Mouse (Mus musculus): ENCODE data around the gene Vps54. TPM values are rescaled to one million over a fixed set of nuclear protein-coding genes. Genes with fewer than 3 reads are reported as not detected.

Gene Vps54
- polyA plus RNA-seq, 1 experiment from 2014 or later = 7.6 TPM

DNA sequence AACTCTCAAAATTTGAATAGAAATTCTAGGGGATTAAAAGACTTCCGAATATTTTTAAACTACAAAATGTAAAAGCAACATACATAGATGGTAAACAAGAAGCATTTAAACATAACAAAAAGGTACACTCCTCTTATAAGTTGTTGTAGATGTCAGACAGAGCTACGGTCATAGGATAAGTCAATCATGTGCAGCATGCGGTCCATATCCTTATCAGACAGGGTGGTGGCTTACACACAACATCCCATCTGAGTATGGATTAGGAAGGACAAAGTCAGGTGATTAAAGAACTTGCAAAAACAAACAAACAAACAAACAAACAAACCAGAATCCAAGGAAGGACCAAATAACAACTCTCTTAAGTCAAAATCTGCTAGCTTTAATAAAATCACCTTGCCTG lies 106.9 kb downstream of the Vps54 start:
- no peaks in the 10 kb centered on the region for H3K9me3 ChIP-seq (replicated peaks)
- no peak overlapping the region for H3K27ac ChIP-seq
- no peaks in the 10 kb centered on the region for H3K4me1 ChIP-seq (replicated peaks)
- no peaks in the 10 kb centered on the region for H3K27me3 ChIP-seq
- H3K4me3 ChIP-seq = no peak overlapping the region
- H3K4me2 ChIP-seq = no peak overlapping the region
- H3K36me3 ChIP-seq = peaks cover 44% of the 10 kb centered on the region
- no peak overlapping the region for H3K9ac ChIP-seq
- ATAC-seq (replicated peaks; ENCODE audit: insufficient number of reproducible peaks, insufficient read depth, low FRiP score, low read depth) = no peak
- 85% methylated on average over 3 of the region's 3 CpGs for WGBS

DNA sequence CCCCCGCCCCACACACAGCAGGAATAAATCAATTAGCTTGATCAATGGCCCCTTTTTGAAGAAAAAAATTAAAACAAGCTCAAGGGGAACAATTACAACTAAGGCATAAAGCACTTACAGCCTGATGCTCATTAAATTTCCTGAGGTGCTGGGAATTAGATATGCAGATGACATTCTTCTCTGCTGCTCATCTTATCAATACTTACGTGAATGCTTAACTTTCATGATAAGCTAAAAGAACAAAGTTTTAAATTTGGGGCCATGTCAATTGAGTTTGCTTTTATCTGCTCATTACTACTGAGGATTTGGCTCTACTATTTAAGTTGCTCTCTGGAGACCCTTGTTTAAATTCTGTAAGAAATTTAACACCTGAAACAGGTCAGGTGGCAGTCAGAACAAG lies 109.8 kb downstream of the Vps54 start:
- Histone ChIP-seq H3K27ac (no peak overlapping the region), H3K4me2 (no peak overlapping the region), H3K9ac (no peak overlapping the region), H3K4me3 (no peak overlapping the region), H3K9me3 (replicated peaks) (no peaks in the 10 kb centered on the region), H3K4me1 (replicated peaks) (peaks cover 4% of the 10 kb centered on the region; the same call in 1 of the 2 replicates), H3K27me3 (no peaks in the 10 kb centered on the region), H3K36me3 (peaks cover 43% of the 10 kb centered on the region)
- WGBS = 84% methylated on average over 2 of the region's 2 CpGs
- ATAC-seq (replicated peaks; ENCODE audit: insufficient number of reproducible peaks, insufficient read depth, low FRiP score, low read depth) = no peak

DNA sequence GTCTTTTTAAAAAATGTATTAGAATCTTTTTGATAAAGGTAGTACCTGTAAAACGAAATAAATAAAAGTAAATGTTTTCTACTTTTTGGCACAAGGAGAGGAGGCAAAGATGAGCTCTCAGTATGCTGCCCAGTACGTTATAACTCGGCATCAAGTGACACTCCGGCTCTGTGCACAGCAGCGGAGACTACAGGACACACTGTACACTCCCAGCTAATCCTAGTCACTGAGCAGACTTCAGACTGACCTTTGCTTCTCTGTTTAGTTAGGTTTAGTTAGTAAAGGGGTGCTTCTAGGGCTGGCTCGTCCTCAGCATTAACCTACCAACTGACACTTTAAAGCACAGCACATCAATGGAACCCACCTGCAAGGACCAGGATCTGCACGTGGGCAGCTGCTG lies 112.2 kb downstream of the Vps54 start:
- Histone ChIP-seq H3K4me1 (replicated peaks) (peaks cover 4% of the 10 kb centered on the region; the same call in 1 of the 2 replicates), H3K9ac (no peak overlapping the region), H3K36me3 (peaks cover 34% of the 10 kb centered on the region), H3K27ac (no peak overlapping the region), H3K4me2 (no peak overlapping the region), H3K4me3 (no peak overlapping the region), H3K9me3 (replicated peaks) (no peaks in the 10 kb centered on the region), H3K27me3 (no peaks in the 10 kb centered on the region)
- WGBS = 75% methylated on average over 7 of the region's 7 CpGs
- no peak for ATAC-seq (replicated peaks; ENCODE audit: insufficient number of reproducible peaks, insufficient read depth, low FRiP score, low read depth)

DNA sequence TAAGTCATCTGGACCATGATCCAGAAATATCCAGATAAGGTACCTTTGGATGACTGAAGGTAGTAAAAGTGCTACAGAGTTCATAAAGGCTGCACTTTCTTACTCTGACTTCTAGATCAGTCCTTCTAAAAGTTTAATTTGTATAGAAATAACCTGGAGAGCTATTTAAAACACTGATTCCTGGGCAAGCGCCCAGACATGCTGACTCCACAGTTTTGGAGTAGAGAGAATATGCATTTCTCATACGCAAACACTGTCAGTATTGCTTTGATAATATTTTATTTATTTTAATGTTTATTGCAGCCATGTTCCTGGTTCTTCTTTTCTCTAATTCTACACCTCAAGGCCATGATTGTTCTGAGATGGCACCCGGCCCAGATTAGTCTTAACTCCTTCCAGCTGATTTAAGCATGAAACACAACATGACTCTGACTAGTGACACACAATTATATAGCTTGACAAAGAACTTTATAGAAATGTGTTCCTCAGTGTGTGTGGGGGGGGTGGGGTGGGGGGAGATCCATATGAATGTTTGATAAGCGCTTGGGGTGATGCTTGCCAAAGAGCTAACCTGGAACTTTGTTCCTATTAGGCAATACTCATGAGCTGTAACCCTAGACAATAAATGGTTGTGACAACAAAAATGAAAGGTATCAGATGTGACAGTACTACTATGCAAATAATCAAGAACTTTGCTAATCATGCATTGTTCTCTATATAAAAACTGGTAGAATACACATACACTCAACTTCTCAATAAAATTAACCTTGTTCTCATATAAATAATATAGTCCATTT lies 124.3 kb downstream of the Vps54 start:
- H3K4me3 ChIP-seq = no peak overlapping the region
- no peaks in the 10 kb centered on the region for H3K27me3 ChIP-seq
- no peaks in the 10 kb centered on the region for H3K36me3 ChIP-seq
- no peak overlapping the region for H3K4me2 ChIP-seq
- no peak for ATAC-seq (replicated peaks; ENCODE audit: insufficient number of reproducible peaks, insufficient read depth, low FRiP score, low read depth)
- WGBS = 84% methylated on average over 4 of the region's 4 CpGs
- H3K27ac ChIP-seq = no peak overlapping the region
- no peaks in the 10 kb centered on the region for H3K9me3 ChIP-seq (replicated peaks)
- no peak overlapping the region for H3K9ac ChIP-seq
- peaks cover 15% of the 10 kb centered on the region for H3K4me1 ChIP-seq (replicated peaks)

DNA sequence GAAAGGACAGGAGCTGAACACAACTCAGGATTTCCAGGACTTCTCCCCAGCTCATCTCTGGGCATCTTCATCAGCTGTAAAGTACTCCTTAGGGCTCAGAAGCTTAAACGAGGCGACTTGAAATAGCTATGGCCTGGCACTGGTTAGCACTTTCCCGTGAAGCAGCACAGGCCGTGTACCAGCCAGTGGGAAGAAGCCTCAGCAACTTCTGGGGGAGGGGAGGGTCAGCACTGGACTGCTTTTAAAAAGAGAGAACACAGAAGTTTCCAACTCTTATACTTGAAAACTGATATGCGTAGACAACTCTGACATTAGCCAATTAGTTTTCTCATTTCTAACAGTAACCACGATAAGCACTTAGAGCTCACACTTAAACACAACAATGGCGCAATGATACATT lies 129.4 kb downstream of the Vps54 start:
- 20% methylated on average over 7 of the region's 7 CpGs for WGBS
- Histone ChIP-seq H3K27me3 (no peaks in the 10 kb centered on the region), H3K9ac (peak overlapping the region; percentile 68), H3K9me3 (replicated peaks) (no peaks in the 10 kb centered on the region), H3K4me3 (peak overlapping the region; percentile 73), H3K4me1 (replicated peaks) (peaks cover 17% of the 10 kb centered on the region), H3K36me3 (no peaks in the 10 kb centered on the region), H3K27ac (peak overlapping the region; percentile 99), H3K4me2 (peak overlapping the region; percentile 72)
- ATAC-seq (replicated peaks; ENCODE audit: insufficient number of reproducible peaks, insufficient read depth, low FRiP score, low read depth) = no peak

DNA sequence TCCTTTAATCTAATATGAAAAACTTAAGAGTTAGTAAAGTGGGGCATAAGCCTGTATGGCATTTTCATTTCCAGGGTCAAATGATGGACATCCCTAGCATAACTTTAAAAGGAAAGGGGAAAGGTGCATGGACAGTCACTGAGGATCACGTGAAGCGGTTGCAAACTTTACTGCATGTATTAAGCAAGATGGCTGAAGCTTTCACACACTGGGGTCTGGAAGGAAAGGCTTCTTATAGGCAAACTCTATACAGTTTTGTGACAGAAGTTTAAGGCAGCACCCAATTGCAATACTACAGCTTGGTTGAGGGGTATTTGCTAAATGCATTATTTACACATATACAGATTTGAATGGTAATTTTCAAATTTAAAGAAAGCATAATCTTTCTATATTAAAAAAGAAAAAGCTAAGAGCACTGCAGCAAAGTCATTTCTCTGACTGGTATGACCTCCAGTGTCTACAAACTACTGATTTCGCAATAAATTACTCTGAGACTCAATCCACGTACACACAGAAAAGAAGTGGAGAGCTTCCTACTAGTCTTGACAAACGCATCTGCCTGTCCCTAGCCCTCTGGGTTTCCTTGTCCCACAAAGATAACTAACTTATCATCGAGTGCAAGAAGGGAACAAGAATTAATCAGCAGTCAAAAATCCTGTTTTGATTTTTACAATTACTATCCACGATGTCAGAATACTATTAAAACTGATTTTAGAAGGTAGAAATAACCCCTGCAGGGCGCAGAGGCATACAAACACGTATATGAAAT lies 130.4 kb downstream of the Vps54 start:
- Histone ChIP-seq H3K27me3 (no peaks in the 10 kb centered on the region), H3K9ac (peak overlapping the region; percentile 68), H3K27ac (peak overlapping the region; percentile 99), H3K36me3 (no peaks in the 10 kb centered on the region), H3K9me3 (replicated peaks) (no peaks in the 10 kb centered on the region), H3K4me1 (replicated peaks) (peaks cover 17% of the 10 kb centered on the region), H3K4me2 (peak overlapping the region; percentile 72), H3K4me3 (peak overlapping the region; percentile 73)
- no peak for ATAC-seq (replicated peaks; ENCODE audit: insufficient number of reproducible peaks, insufficient read depth, low FRiP score, low read depth)
- WGBS = 6% methylated on average over 9 of the region's 9 CpGs

DNA sequence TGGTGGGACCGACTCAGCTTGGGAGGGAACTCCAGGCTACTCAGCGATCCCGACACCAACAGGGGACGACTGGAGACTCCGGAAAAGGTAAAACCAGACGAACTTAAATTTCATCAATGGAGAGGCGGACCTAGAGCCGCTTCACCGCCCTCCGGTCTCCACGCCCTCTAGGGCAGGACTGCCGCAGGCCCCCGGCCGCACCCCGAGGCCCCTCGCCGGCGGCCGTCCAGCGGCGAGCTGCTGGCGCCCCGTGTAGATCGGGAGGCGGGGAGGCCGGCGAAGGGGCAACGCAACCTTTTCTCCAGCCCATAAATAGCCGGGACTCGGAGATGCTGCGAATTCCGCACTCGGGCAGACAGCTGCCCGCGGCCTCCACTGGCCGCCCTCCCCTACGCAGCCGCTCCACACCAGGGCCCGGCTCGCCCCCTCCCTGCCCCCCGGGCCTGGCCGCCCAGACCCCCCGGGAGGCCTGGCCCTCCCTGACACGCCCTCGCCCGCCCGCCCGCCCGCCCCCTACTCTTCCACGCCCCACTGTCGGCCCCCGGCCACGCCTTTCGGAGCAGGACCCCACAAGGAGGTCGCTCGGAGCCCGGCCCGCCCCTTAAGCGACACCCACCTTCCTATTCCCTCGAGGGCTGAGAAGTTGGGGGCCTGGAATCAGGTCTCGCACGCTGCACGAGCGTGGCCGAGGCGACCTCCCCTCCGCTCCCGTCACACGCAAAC lies 131.5 kb downstream of the Vps54 start:
- H3K27me3 ChIP-seq = no peaks in the 10 kb centered on the region
- peak overlapping the region; percentile 73 for H3K4me3 ChIP-seq
- peak overlapping the region; percentile 99 for H3K27ac ChIP-seq
- H3K36me3 ChIP-seq = no peaks in the 10 kb centered on the region
- under 1% methylated on average over 67 of the region's 69 CpGs for WGBS
- peak overlapping the region; percentile 72 for H3K4me2 ChIP-seq
- peaks cover 17% of the 10 kb centered on the region for H3K4me1 ChIP-seq (replicated peaks)
- H3K9me3 ChIP-seq (replicated peaks) = no peaks in the 10 kb centered on the region
- H3K9ac ChIP-seq = peak overlapping the region; percentile 68
- ATAC-seq (replicated peaks; ENCODE audit: insufficient number of reproducible peaks, insufficient read depth, low FRiP score, low read depth) = peak; percentile 93

MicroRNAs encoded within 50 kb of the gene (microRNA counts, 519-probe panel; counts per million panel counts)
- 271 counts per million, percentile 0 among the panel's probes with 10 or more counts for microRNA mmu-miR-1933-3p
- microRNA mmu-miR-1933-5p = not detected

Small RNA genes lying within 50 kb of the gene (microRNA-seq; reads per million reads assigned to microRNA genes)
- 0.63 reads per million for gene Mir1933

Other genes with a start within 250 kb of the Vps54 start
- 19.0 and 24.9 TPM in 2 replicates for gene Peli1, start 148.0 kb upstream of the Vps54 start, polyA plus RNA-seq (2015; fragmentation: Nextera tagmentation; extraction: Ambion mirVana)
- 149 and 175 TPM in 2 replicates for gene Ugp2, start 131.9 kb downstream of the Vps54 start, polyA plus RNA-seq (2015; fragmentation: Nextera tagmentation; extraction: Ambion mirVana)

Measured in heart, embryonic 15.5 days (tissue).